Mouse (Mus musculus): Measurements from ENCODE around the gene Il22. TPM values are rescaled to one million over a fixed set of nuclear protein-coding genes. Genes with fewer than 3 reads are reported as not detected.
"Not testable (repeated sequence)": the region's sequence is repeated elsewhere in the genome, so short reads cannot be mapped to it uniquely, and the experiment has no call there.

The Il22 gene
- total and polyA plus RNA-seq, 3 experiments = not detected

DNA sequence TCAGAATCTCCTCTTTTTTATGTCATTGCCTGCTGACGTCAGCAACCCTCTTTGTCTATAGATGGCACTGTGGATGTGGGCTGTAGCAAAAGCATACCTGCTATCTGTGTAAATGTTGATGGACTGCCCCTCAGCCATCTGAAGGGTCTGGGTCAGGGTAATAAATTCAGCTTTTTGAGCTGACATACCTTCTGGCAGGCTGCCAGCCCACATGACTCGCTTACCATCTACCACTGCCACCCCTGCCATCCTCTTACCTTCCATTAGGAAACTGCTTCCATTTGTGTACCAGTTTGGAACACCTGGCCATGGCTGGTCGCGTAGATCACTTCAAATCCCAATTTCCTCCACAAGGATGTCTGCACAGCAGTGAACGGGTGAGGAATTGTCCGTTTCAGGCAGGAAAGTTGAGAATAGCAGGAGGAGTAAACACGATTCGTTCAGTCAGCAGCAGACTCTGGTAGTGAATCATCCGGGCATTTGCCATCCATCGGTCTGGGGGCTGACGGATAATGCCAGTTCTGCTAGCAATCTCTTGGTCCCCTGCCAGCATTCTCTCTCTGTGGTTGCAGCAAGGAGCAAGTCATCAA lies 44.4 kb downstream of the Il22 start:
- H3K36me3 ChIP-seq (ENCODE audit: control insufficient read depth in 1 of 2, insufficient read depth in 2 of 2, low read length in 2 of 2); H3K4me1 ChIP-seq (ENCODE audit: control insufficient read depth in 1 of 2, insufficient read depth in 2 of 2, low read length in 2 of 2); H3K9me3 ChIP-seq (replicated peaks; ENCODE audit: insufficient read depth, low read length); H3K4me3 ChIP-seq (ENCODE audit: control insufficient read depth in 1 of 2, insufficient read depth in 1 of 2, low read depth in 2 of 2, low read length in 2 of 2); H3K79me2 ChIP-seq (ENCODE audit: control insufficient read depth, insufficient read depth, low read length, poor library complexity); H3K27ac ChIP-seq (ENCODE audit: control insufficient read depth, low read depth, low read length); H3K27me3 ChIP-seq (ENCODE audit: control insufficient read depth in 1 of 2, insufficient read depth in 2 of 2, low read length in 2 of 2); H3K9ac ChIP-seq (ENCODE audit: control insufficient read depth, low read depth, low read length, poor library complexity, severe bottlenecking): not testable (repeated sequence)
- DNase-seq (ENCODE audit: low read depth, low spot score) = peak; percentile 8

DNA sequence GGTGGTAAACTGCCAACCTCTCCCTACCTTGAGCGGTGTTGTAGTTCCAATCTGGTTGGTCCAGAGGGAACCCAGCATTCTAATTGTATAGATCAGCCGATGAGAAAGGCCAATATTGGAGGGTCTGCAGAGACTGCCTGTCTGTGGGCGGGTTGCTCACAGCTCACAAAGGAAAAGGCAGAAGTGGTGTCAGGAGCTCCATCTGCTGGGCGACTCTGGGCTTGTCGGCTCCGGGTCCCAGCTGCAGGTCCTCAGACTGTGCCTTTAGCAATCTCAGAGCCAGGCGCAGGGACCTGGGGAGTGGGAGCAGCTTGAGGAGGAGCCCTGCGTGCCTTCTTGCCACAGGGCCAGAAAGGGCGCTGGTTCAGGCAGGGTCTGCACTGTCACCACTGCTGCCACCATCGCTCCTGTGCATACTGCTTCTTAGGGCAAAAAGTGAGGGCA lies 46.1 kb downstream of the Il22 start:
- H3K4me3 ChIP-seq (ENCODE audit: control insufficient read depth in 1 of 2, insufficient read depth in 1 of 2, low read depth in 2 of 2, low read length in 2 of 2) = no peak overlapping the region

GRCm38 (mm10) chr10:118258388-118258787 lies 53.6 kb downstream of the Il22 start, which contains the start of gene Gm32802:
Gm32802 (plus strand) TSS chr10:118258688.
- not testable (repeated sequence) for DNase-seq (ENCODE audit: low read depth, low spot score); H3K4me1 ChIP-seq (ENCODE audit: control insufficient read depth in 1 of 2, insufficient read depth in 2 of 2, low read length in 2 of 2); H3K9ac ChIP-seq (ENCODE audit: control insufficient read depth, low read depth, low read length, poor library complexity, severe bottlenecking); H3K27ac ChIP-seq (ENCODE audit: control insufficient read depth, low read depth, low read length); H3K27me3 ChIP-seq (ENCODE audit: control insufficient read depth in 1 of 2, insufficient read depth in 2 of 2, low read length in 2 of 2); H3K79me2 ChIP-seq (ENCODE audit: control insufficient read depth, insufficient read depth, low read length, poor library complexity); H3K9me3 ChIP-seq (replicated peaks; ENCODE audit: insufficient read depth, low read length); H3K4me3 ChIP-seq (ENCODE audit: control insufficient read depth in 1 of 2, insufficient read depth in 1 of 2, low read depth in 2 of 2, low read length in 2 of 2); H3K36me3 ChIP-seq (ENCODE audit: control insufficient read depth in 1 of 2, insufficient read depth in 2 of 2, low read length in 2 of 2)

More for the DNA sequence above, 46.1 kb downstream of the Il22 start:
- Histone ChIP-seq H3K9ac (ENCODE audit: control insufficient read depth, low read depth, low read length, poor library complexity, severe bottlenecking) (no peak overlapping the region), H3K4me1 (ENCODE audit: control insufficient read depth in 1 of 2, insufficient read depth in 2 of 2, low read length in 2 of 2) (peaks cover 0 to 3% of the 10 kb centered on the region in 2 experiments; a peak in 2 of 4 replicates), H3K36me3 (ENCODE audit: control insufficient read depth in 1 of 2, insufficient read depth in 2 of 2, low read length in 2 of 2) (no peaks in the 10 kb centered on the region), H3K9me3 (replicated peaks; ENCODE audit: insufficient read depth, low read length) (no peaks in the 10 kb centered on the region), H3K79me2 (ENCODE audit: control insufficient read depth, insufficient read depth, low read length, poor library complexity) (no peaks in the 10 kb centered on the region), H3K27ac (ENCODE audit: control insufficient read depth, low read depth, low read length) (no peak overlapping the region), H3K27me3 (ENCODE audit: control insufficient read depth in 1 of 2, insufficient read depth in 2 of 2, low read length in 2 of 2) (no peaks in the 10 kb centered on the region)
- DNase-seq (ENCODE audit: low read depth, low spot score) = peak; percentile 30
- TF ChIP-seq ZC3H11A (IDR thresholded peaks at IDR 0.05; ENCODE audit: low read depth, low read length) = peak; percentile 39
- TF ChIP-seq POLR2A (IDR thresholded peaks at IDR 0.05; ENCODE audit: control insufficient read depth in 1 of 2, insufficient read depth in 1 of 2, low read depth in 1 of 2, low read length in 2 of 2, poor library complexity in 1 of 2) = no peak
- peak in 2 of 3 experiments; percentile 56 to 61; a peak in 4 of 6 replicates for TF ChIP-seq CTCF (IDR thresholded peaks at IDR 0.05 in 2 of 3, conservative IDR thresholded peaks at IDR 0.05 in 1 of 3; ENCODE audit: control insufficient read depth in 1 of 3, insufficient read depth in 1 of 3, low read depth in 2 of 3, low read length in 3 of 3, poor library complexity in 1 of 3, severe bottlenecking in 1 of 3)
- peak; percentile 55 for TF ChIP-seq RAD21 (IDR thresholded peaks at IDR 0.05; ENCODE audit: low read depth, low read length)
- TF ChIP-seq USF1 (IDR thresholded peaks at IDR 0.05; ENCODE audit: low read depth, low read length) = no peak
- no peak for TF ChIP-seq ZMIZ1 (IDR thresholded peaks at IDR 0.05; ENCODE audit: low read depth, low read length)
- TF ChIP-seq ZKSCAN1 (IDR thresholded peaks at IDR 0.05; ENCODE audit: low read depth, low read length) = no peak
- TF ChIP-seq NELFE (IDR thresholded peaks at IDR 0.05; ENCODE audit: low read depth, low read length) = no peak
- TF ChIP-seq SMC3 (IDR thresholded peaks at IDR 0.05; ENCODE audit: low read depth, low read length) = peak; percentile 74

Other genes with a start within 250 kb of the Il22 start
- gene Mdm1, start 63.1 kb upstream of the Il22 start, total RNA-seq (2012; rRNA removed) = 27.9 and 28.0 TPM in 2 replicates
- 10 to 100 TPM in 1 of 2 experiments, not detected in 1; 44.5 TPM for gene Mdm1, start 63.1 kb upstream of the Il22 start, polyA plus RNA-seq (2012; ENCODE audit: insufficient read depth in 1 of 2, insufficient read length in 2 of 2, low read depth in 1 of 2, low replicate concordance in 2 of 2, missing spikeins in 1 of 2)
- 0.12 TPM in 1 of 2 replicates, not detected in the other for gene Gm32717, start 35.8 kb downstream of the Il22 start, total RNA-seq (2012; rRNA removed)
- under 1 TPM in 1 of 2 experiments, not detected in 1; 0.04 TPM for gene Gm32717, start 35.8 kb downstream of the Il22 start, polyA plus RNA-seq (2012; ENCODE audit: insufficient read depth in 1 of 2, insufficient read length in 2 of 2, low read depth in 1 of 2, low replicate concordance in 2 of 2, missing spikeins in 1 of 2)
- gene Gm32802, start 53.7 kb downstream of the Il22 start, total RNA-seq (2012; rRNA removed) = 0.12 TPM in 1 of 2 replicates, not detected in the other
- under 1 TPM in 1 of 2 experiments, not detected in 1; 0.04 TPM for gene Gm32802, start 53.7 kb downstream of the Il22 start, polyA plus RNA-seq (2012; ENCODE audit: insufficient read depth in 1 of 2, insufficient read length in 2 of 2, low read depth in 1 of 2, low replicate concordance in 2 of 2, missing spikeins in 1 of 2)
- gene Iltifb, start 90.1 kb downstream of the Il22 start, total RNA-seq (2012; rRNA removed) = not detected in 2 replicates
- not detected for gene Iltifb, start 90.1 kb downstream of the Il22 start, polyA plus RNA-seq (2012; ENCODE audit: insufficient read depth in 1 of 2, insufficient read length in 2 of 2, low read depth in 1 of 2, low replicate concordance in 2 of 2, missing spikeins in 1 of 2)
- gene Gm9040, start 122.0 kb downstream of the Il22 start, total RNA-seq (2012; rRNA removed) = not detected in 2 replicates
- gene Gm9040, start 122.0 kb downstream of the Il22 start, polyA plus RNA-seq (2012; ENCODE audit: insufficient read depth in 1 of 2, insufficient read length in 2 of 2, low read depth in 1 of 2, low replicate concordance in 2 of 2, missing spikeins in 1 of 2) = not detected
- gene Gm9044, start 127.5 kb downstream of the Il22 start, total RNA-seq (2012; rRNA removed) = not detected in 2 replicates
- gene Gm9044, start 127.5 kb downstream of the Il22 start, polyA plus RNA-seq (2012; ENCODE audit: insufficient read depth in 1 of 2, insufficient read length in 2 of 2, low read depth in 1 of 2, low replicate concordance in 2 of 2, missing spikeins in 1 of 2) = not detected
- 0.29 and 0.31 TPM in 2 replicates for gene Gm9045, start 132.9 kb downstream of the Il22 start, total RNA-seq (2012; rRNA removed)
- gene Gm9045, start 132.9 kb downstream of the Il22 start, polyA plus RNA-seq (2012; ENCODE audit: insufficient read depth in 1 of 2, insufficient read length in 2 of 2, low read depth in 1 of 2, low replicate concordance in 2 of 2, missing spikeins in 1 of 2) = under 1 TPM in 1 of 2 experiments, not detected in 1; 0.07 TPM
- gene Gm9046, start 138.3 kb downstream of the Il22 start, total RNA-seq (2012; rRNA removed) = not detected in 2 replicates
- not detected for gene Gm9046, start 138.3 kb downstream of the Il22 start, polyA plus RNA-seq (2012; ENCODE audit: insufficient read depth in 1 of 2, insufficient read length in 2 of 2, low read depth in 1 of 2, low replicate concordance in 2 of 2, missing spikeins in 1 of 2)
- gene Gm9048, start 143.7 kb downstream of the Il22 start, total RNA-seq (2012; rRNA removed) = not detected in 2 replicates
- gene Gm9048, start 143.7 kb downstream of the Il22 start, polyA plus RNA-seq (2012; ENCODE audit: insufficient read depth in 1 of 2, insufficient read length in 2 of 2, low read depth in 1 of 2, low replicate concordance in 2 of 2, missing spikeins in 1 of 2) = not detected
- gene Gm9049, start 149.2 kb downstream of the Il22 start, total RNA-seq (2012; rRNA removed) = 0.29 and 0.31 TPM in 2 replicates
- gene Gm9049, start 149.2 kb downstream of the Il22 start, polyA plus RNA-seq (2012; ENCODE audit: insufficient read depth in 1 of 2, insufficient read length in 2 of 2, low read depth in 1 of 2, low replicate concordance in 2 of 2, missing spikeins in 1 of 2) = under 1 TPM in 1 of 2 experiments, not detected in 1; 0.07 TPM
- not detected in 2 replicates for gene Ifng, start 236.1 kb downstream of the Il22 start, total RNA-seq (2012; rRNA removed)
- not detected for gene Ifng, start 236.1 kb downstream of the Il22 start, polyA plus RNA-seq (2012; ENCODE audit: insufficient read depth in 1 of 2, insufficient read length in 2 of 2, low read depth in 1 of 2, low replicate concordance in 2 of 2, missing spikeins in 1 of 2)